Mouse (Mus musculus) bone marrow macrophage, adult 2 months (primary cell): ENCODE measurements around the gene Mrpl54.

Source experiments
- CTCF ChIP-seq: IDR thresholded peaks from 2 replicates; pipeline ENCODE4 v1.5.1; 2012; ENCODE audit warnings: low read depth, mild to moderate bottlenecking, low read length, moderate library complexity
- POLR2A ChIP-seq: IDR thresholded peaks from 2 replicates; pipeline ENCODE4 v1.6.1; 2012; ENCODE audit warnings: mild to moderate bottlenecking, low read depth, low read length, borderline replicate concordance

- TF ChIP-seq CTCF (peak; percentile 59), POLR2A (no peak)
Observed at GRCm38 (mm10) chr10:81244595-81244994, 22.1 kb downstream of the Mrpl54 start.
